Mouse (Mus musculus) cerebellum, postnatal 14 days (tissue): ENCODE results near the gene Ildr2.

ENCODE experiments used
- DNase-seq, 2 experiments: peaks; one replicate each; pipeline ENCODE4 v3.0.0; 2021; ENCODE audit warnings: mixed read lengths in 2 of 2

Ildr2 gene

DNA sequence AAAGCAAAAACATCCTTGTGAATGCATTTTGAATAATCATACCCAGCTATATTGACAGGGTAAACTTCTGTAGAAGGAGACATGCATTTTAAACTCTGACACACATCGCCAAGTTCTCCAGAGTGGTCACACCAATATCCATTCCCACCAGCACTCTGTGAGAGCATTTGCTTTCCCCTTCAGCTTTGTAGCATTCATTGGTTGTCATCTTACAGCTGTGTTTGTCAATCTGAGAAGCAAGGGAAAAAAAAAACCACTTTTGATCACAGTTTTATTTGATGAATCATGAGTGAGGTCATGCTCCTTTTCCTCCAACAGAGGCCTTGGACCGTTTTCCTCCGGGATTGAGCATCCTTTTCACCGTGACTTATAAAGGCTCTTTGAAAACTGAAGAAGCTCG, 89.6 kb downstream of the Ildr2 start:
- no peak for DNase-seq

DNA sequence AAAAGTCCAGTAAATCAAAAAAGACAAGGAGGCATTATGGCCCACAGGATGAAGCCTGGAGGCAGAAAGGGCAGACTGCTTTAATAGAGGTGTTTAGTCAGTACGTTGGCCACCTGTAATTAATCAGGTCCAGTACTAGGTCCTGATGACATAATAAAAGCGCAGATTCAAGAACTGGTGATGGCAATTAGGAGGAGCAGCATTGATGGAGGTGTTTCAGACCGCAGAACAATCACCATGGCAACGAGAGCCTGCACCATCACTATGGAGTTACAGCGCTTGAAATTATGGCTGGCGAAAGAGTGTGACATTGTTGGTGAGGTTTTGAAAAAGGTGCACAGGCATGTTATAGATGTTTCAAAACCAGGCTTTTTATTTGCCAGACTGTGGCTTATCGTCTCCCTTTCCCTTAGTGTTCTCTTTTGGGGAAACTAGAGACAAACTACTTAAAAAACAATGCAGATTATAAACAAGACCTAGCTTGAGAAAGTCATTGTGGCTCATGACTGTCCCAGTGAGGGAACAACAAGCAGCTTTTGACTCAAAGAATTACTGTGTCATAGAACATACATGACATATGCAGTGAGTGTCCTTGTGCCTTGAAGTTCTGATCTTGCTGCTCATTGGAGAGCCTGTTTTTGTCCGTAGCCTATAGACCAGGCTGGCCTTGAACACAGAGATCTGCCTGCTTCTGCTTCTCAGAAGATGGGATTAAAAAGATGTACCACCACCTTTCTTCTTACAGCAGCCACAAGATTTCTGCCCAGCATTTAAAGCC, 90.5 kb downstream of the Ildr2 start:
- no peak for DNase-seq

GRCm38 (mm10) chr1:166345602-166346001, 91.7 kb downstream of the Ildr2 start:
- no peak for DNase-seq

- DNase-seq: peak; percentile 55 to 66
These were observed 93.0 kb downstream of the Ildr2 start for GRCm38 (mm10) chr1:166346906-166347305.

GRCm38 (mm10) chr1:166349341-166349740, 95.4 kb downstream of the Ildr2 start:
- no peak for DNase-seq

- no peak for DNase-seq
These were observed 95.8 kb downstream of the Ildr2 start for GRCm38 (mm10) chr1:166349751-166350150.

- DNase-seq: peak; percentile 98 to 99
These were observed 106.4 kb downstream of the Ildr2 start for GRCm38 (mm10) chr1:166360157-166360855.

DNA sequence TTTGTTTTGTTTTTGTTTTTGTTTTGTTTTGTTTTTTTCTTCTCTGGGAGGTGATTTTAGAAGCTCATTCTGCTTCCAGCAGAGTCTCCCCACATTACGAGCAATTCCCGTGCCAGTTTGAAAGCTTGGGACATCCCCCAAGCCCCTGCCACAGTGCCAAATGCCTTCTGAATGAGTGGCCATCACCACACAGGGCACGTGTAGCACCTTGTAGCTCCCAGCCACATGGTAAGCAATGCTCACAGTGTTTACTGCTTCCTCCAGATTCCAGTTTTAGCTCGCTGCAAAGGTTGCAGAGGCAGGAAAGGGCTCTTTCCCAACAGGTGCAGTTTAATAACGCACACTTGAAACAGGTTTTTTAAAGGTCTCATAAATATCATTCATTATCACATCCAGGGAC, 107.0 kb downstream of the Ildr2 start:
- DNase-seq: peak in 1 of 2 experiments; percentile 61

DNA sequence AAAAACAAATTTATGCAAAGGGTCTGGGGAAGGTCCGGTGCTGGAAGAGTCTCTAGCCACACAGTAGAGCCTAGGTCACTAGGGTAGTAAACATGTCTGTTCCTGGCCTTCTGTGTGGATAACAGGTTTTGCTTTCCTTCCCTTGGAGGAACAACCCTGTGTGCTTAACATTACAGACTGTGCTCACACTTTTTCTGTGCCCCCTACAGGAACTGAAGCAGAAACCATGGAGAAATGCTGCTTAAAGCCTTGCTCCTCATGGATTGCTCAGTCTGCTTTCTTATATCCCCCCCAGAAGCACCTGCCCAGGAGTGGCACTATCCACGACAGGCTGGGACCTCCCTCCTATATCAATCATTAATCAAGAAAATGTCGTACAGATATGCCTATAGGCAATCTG, 107.9 kb downstream of the Ildr2 start:
- no peak for DNase-seq

- DNase-seq: no peak
These were observed 108.7 kb downstream of the Ildr2 start for GRCm38 (mm10) chr1:166362659-166363058.

- no peak for DNase-seq
These were observed 109.2 kb downstream of the Ildr2 start for GRCm38 (mm10) chr1:166363122-166363521.
